Mouse (Mus musculus): Measurements from ENCODE around the gene Calhm2.

- TF ChIP-seq CTCF (IDR thresholded peaks at IDR 0.05; ENCODE audit: insufficient read depth, low read depth, low read length) (no peak), POLR2A (IDR thresholded peaks at IDR 0.05; ENCODE audit: insufficient read depth, low read depth, low read length) (no peak)
These were observed 6.1 kb upstream of the Calhm2 start, which contains the start of gene Calhm1 for GRCm38 (mm10) chr19:47144154-47144553.
